Mouse (Mus musculus) olfactory bulb, adult 2 months (tissue): ENCODE measurements around the gene Miga1.

ENCODE experiments used
- CTCF ChIP-seq: fragments of 200-500 bp; IDR thresholded peaks from 2 replicates; pipeline ENCODE4 v1.5.1; 2012; ENCODE audit warnings: low read depth, mild to moderate bottlenecking, low read length, moderate library complexity; ENCODE audit not compliant: insufficient read depth
- POLR2A ChIP-seq: fragments of 200-500 bp; IDR thresholded peaks from 2 replicates; pipeline ENCODE4 v1.6.1; 2012; ENCODE audit warnings: mild to moderate bottlenecking, low read depth, low read length, moderate library complexity; ENCODE audit not compliant: insufficient read depth

DNA sequence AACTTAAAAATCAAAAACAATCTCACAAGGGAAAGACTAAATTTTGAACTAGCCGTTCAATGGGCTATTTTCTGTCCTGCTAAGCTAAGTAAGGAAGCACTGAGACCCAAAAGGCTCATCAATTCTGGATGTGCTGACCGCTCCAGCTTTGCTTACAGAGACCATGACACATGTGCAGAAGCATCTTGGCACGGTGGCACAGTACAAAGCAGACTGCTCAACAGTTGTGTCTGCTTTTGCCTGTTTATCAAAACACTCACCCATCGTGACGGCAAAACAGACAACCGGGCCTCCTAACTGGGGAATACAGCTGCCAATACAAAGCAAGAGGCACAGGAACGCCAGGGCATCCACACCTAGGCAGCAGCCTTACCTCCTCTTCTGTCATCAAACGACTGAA lies 35.1 kb downstream of the Miga1 start:
- TF ChIP-seq POLR2A (no peak), CTCF (no peak)
